Mouse (Mus musculus) liver, adult 2 months (tissue): ENCODE measurements at regions not wholly inside any gene's neighbourhood (a gene's known extent, or its start where the extent isn't known, plus 50 kb on each side); places are given as distances from the start of the nearest gene placed in this dataset.

Source experiments
- DNase-seq: peaks from one replicate; pipeline ENCODE4 v3.0.0-alpha.2; 2011; ENCODE audit warnings: low read depth, low spot score; ENCODE audit errors: extremely low read depth
- H3K27ac ChIP-seq: fragments of 200-500 bp; replicated peaks from 2 replicates; pipeline ENCODE4 v1.5.1; 2012; ENCODE audit warnings: low read depth, mild to moderate bottlenecking, control low read depth, inconsistent platforms, low read length; ENCODE audit not compliant: insufficient read depth
- H3K27me3 ChIP-seq: fragments of 200-500 bp; 2 replicates; pipeline ENCODE4 v1.6.1; 2012; ENCODE audit warnings: mild to moderate bottlenecking, moderate library complexity, low read length, inconsistent platforms; ENCODE audit not compliant: control insufficient read depth, insufficient read depth
- H3K36me3 ChIP-seq: fragments of 200-500 bp; 2 replicates; pipeline ENCODE4 v1.6.1; 2012; ENCODE audit warnings: low read length, inconsistent platforms; ENCODE audit not compliant: control insufficient read depth, insufficient read depth
- H3K4me1 ChIP-seq: fragments of 200-500 bp; 2 replicates; pipeline ENCODE4 v1.6.1; 2011; ENCODE audit warnings: low read length; ENCODE audit not compliant: control insufficient read depth, insufficient read depth
- H3K4me3 ChIP-seq: fragments of 200-500 bp; 2 replicates; pipeline ENCODE4 v1.5.1; 2011; ENCODE audit warnings: low read depth, mild to moderate bottlenecking, control low read depth, low read length, moderate library complexity; ENCODE audit not compliant: insufficient read depth
- H3K79me2 ChIP-seq: fragments of 200-500 bp; 2 replicates; pipeline ENCODE4 v1.6.1; 2012; ENCODE audit warnings: inconsistent platforms, mild to moderate bottlenecking, low read length, moderate library complexity; ENCODE audit not compliant: control insufficient read depth, insufficient read depth
- H3K9ac ChIP-seq: fragments of 200-500 bp; 2 replicates; pipeline ENCODE4 v1.6.1; 2012; ENCODE audit warnings: low read depth, mild to moderate bottlenecking, control low read depth, inconsistent platforms, low read length
- CTCF ChIP-seq: fragments of 200-500 bp; IDR thresholded peaks from 2 replicates; pipeline ENCODE4 v1.5.1; 2011; ENCODE audit warnings: low read depth, low read length, control low read depth
- POLR2A ChIP-seq: fragments of 200-500 bp; IDR thresholded peaks from 2 replicates; pipeline ENCODE4 v1.6.1; 2011; ENCODE audit warnings: low read length, control low read depth; ENCODE audit not compliant: insufficient read depth; ENCODE audit errors: extremely low read depth
- WGBS: fragments of 180-500 bp; shearing (Covaris S2); methylation state at CpG from one replicate; pipeline ENCODE4 v1.1.7; 2018; 5-methylcytosine and 5-hydroxymethylcytosine counted together

GRCm38 (mm10) chr1:71830379-71830778 lies 177.4 kb upstream of the Fn1 start:
- no peak for TF ChIP-seq CTCF
- no peak for TF ChIP-seq POLR2A
- H3K9ac ChIP-seq: no peak overlapping the region
- 83% methylated on average over 6 of the region's 6 CpGs for WGBS
- no peak for DNase-seq
- H3K27me3 ChIP-seq: no peaks in the 10 kb centered on the region
- H3K27ac ChIP-seq: no peak overlapping the region
- H3K36me3 ChIP-seq: no peaks in the 10 kb centered on the region
- no peaks in the 10 kb centered on the region; the same call in 1 of the 2 replicates for H3K4me1 ChIP-seq
- no peaks in the 10 kb centered on the region for H3K79me2 ChIP-seq
- H3K4me3 ChIP-seq: no peak overlapping the region

GRCm38 (mm10) chr1:71824410-71824809 lies 171.4 kb upstream of the Fn1 start:
- no peaks in the 10 kb centered on the region for H3K4me1 ChIP-seq
- 93% methylated on average over 5 of the region's 5 CpGs for WGBS
- no peak overlapping the region for H3K9ac ChIP-seq
- H3K27ac ChIP-seq: no peak overlapping the region
- no peaks in the 10 kb centered on the region for H3K27me3 ChIP-seq
- DNase-seq: no peak
- no peaks in the 10 kb centered on the region for H3K79me2 ChIP-seq
- TF ChIP-seq POLR2A (no peak), CTCF (no peak)
- no peaks in the 10 kb centered on the region for H3K36me3 ChIP-seq
- no peak overlapping the region for H3K4me3 ChIP-seq

GRCm38 (mm10) chr1:71822123-71822522 lies 169.1 kb upstream of the Fn1 start:
- H3K4me3 ChIP-seq: no peak overlapping the region
- H3K79me2 ChIP-seq: no peaks in the 10 kb centered on the region
- no peak for DNase-seq
- no peak overlapping the region for H3K27ac ChIP-seq
- no peaks in the 10 kb centered on the region for H3K4me1 ChIP-seq
- H3K27me3 ChIP-seq: no peaks in the 10 kb centered on the region
- no peak overlapping the region for H3K9ac ChIP-seq
- H3K36me3 ChIP-seq: no peaks in the 10 kb centered on the region
- TF ChIP-seq POLR2A: no peak
- no peak for TF ChIP-seq CTCF
- WGBS: 72% methylated on average over 3 of the region's 3 CpGs

DNA sequence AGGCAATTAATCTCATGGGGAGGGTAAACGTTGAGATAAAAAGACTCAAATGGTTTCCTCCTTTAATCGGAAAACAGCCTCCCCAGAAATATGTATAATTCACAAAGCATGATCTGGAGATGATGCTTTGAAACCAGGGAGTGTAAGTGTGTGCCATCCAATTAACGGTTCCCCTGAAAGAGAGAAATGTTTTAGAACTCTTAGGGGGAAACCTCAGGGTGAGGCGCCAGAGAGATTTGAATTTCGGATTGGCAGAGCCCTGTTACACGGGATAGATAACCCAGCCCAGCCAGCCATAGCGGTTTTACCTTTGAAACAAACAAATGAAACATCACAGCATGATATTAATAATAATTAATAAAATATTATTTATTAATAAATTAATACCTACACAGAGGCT lies 168.1 kb upstream of the Fn1 start:
- Histone ChIP-seq H3K9ac (no peak overlapping the region), H3K36me3 (no peaks in the 10 kb centered on the region), H3K4me1 (no peaks in the 10 kb centered on the region), H3K79me2 (no peaks in the 10 kb centered on the region), H3K4me3 (no peak overlapping the region), H3K27me3 (no peaks in the 10 kb centered on the region), H3K27ac (no peak overlapping the region)
- WGBS: 86% methylated on average over 7 of the region's 7 CpGs
- no peak for DNase-seq
- TF ChIP-seq CTCF (no peak), POLR2A (no peak)

DNA sequence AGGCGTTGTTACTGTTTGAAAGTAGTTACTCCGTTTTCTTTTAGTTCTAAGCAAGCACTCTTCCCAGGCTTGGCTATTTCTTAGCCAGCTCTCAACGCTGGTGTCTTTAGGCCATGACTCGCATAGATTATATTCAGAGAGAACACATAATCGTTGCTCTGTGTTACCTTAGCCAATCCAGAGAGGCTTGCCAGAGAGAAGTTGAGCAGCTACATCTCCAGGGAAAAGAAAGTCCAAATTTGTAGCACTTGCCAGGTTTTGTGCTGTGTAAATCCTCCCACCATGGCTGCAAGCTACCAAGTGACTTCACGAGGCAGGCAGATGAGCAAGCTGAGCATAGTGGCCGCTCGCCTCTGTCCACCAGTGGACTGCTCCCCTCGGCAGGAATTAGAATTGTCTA lies 163.3 kb upstream of the Fn1 start:
- H3K4me3 ChIP-seq: no peak overlapping the region
- no peaks in the 10 kb centered on the region for H3K36me3 ChIP-seq
- peaks cover 1% of the 10 kb centered on the region; the same call in 1 of the 2 replicates for H3K4me1 ChIP-seq
- no peaks in the 10 kb centered on the region for H3K79me2 ChIP-seq
- DNase-seq: no peak
- H3K27me3 ChIP-seq: no peaks in the 10 kb centered on the region
- TF ChIP-seq POLR2A (no peak), CTCF (no peak)
- no peak overlapping the region for H3K9ac ChIP-seq
- H3K27ac ChIP-seq: no peak overlapping the region
- 92% methylated on average over 9 of the region's 9 CpGs for whole genome bisulfite sequencing

- TF ChIP-seq CTCF (no peak), POLR2A (no peak)
- H3K36me3 ChIP-seq: no peaks in the 10 kb centered on the region
- no peak overlapping the region for H3K4me3 ChIP-seq
- no peak for DNase-seq
- no peaks in the 10 kb centered on the region for H3K79me2 ChIP-seq
- WGBS: 78% methylated on average over 4 of the region's 4 CpGs
- no peak overlapping the region for H3K27ac ChIP-seq
- peaks cover 1% of the 10 kb centered on the region; the same call in 1 of the 2 replicates for H3K4me1 ChIP-seq
- no peak overlapping the region for H3K9ac ChIP-seq
- H3K27me3 ChIP-seq: no peaks in the 10 kb centered on the region
Measured at GRCm38 (mm10) chr1:71814141-71814540, 161.1 kb upstream of the Fn1 start.
